Mouse (Mus musculus) megakaryocyte, adult 5-6 weeks (primary cell): ENCODE results near the gene Cpm. TPM values are rescaled to one million over a fixed set of nuclear protein-coding genes. Genes with fewer than 3 reads are reported as not detected.
A peak's percentile ranks its signal among the peaks of the same experiment; 100 is the strongest.
"Not testable (repeated sequence)": the region's sequence is repeated elsewhere in the genome, so short reads cannot be mapped to it uniquely, and the experiment has no call there.

Experiments used
- ATAC-seq: 2 replicates; pipeline ENCODE4 v1.8.0; 2016; ENCODE audit warnings: mild to moderate bottlenecking, inconsistent platforms; ENCODE audit not compliant: poor library complexity, severe bottlenecking
- total RNA-seq, 2 experiments: library from RNA; stranded (forward) in 1 of 2; stranded (reverse) in 1 of 2; fragments of 153-499, 151-499 nt in 1 of 2; fragments of 221-1000, 200-1000 nt in 1 of 2; gene quantifications; 2 replicates each; pipeline versions ENCODE4 v1.2.3 to v1.2.4; 2015 to 2017

Gene Cpm
- total RNA-seq, 2 experiments from 2014 or later = 0.38 TPM; not detected in 1

GRCm38 (mm10) chr10:117593041-117593570 lies 36.2 kb upstream of the Cpm start:
- no peak for ATAC-seq

GRCm38 (mm10) chr10:117593857-117594256 lies 35.4 kb upstream of the Cpm start:
- no peak for ATAC-seq

GRCm38 (mm10) chr10:117594291-117594850 lies 34.9 kb upstream of the Cpm start:
- no peak for ATAC-seq

- ATAC-seq = no peak
Observed at GRCm38 (mm10) chr10:117594913-117595312, 34.4 kb upstream of the Cpm start.

- ATAC-seq = peak; percentile 59
Observed at GRCm38 (mm10) chr10:117595442-117596164, 33.7 kb upstream of the Cpm start.

- no peak for ATAC-seq
Observed at GRCm38 (mm10) chr10:117596165-117596735, 33.0 kb upstream of the Cpm start.

- no peak for ATAC-seq
Observed at GRCm38 (mm10) chr10:117596771-117597324, 32.5 kb upstream of the Cpm start.

GRCm38 (mm10) chr10:117597371-117598265 lies 31.7 kb upstream of the Cpm start:
- not testable (repeated sequence) for ATAC-seq

GRCm38 (mm10) chr10:117598266-117598950 lies 30.9 kb upstream of the Cpm start:
- no peak for ATAC-seq

- ATAC-seq = peak; percentile 31
Observed at GRCm38 (mm10) chr10:117598951-117599572, 30.2 kb upstream of the Cpm start.

GRCm38 (mm10) chr10:117601146-117602035 lies 27.9 kb upstream of the Cpm start:
- no peak for ATAC-seq

- ATAC-seq = no peak
Observed at GRCm38 (mm10) chr10:117602325-117603129, 26.8 kb upstream of the Cpm start.

GRCm38 (mm10) chr10:117603130-117603833 lies 26.0 kb upstream of the Cpm start:
- no peak for ATAC-seq

GRCm38 (mm10) chr10:117603834-117604623 lies 25.3 kb upstream of the Cpm start:
- no peak for ATAC-seq

GRCm38 (mm10) chr10:117604624-117605282 lies 24.5 kb upstream of the Cpm start:
- no peak for ATAC-seq
